Mouse (Mus musculus): ENCODE results near the gene Slc25a23.

- TF ChIP-seq CTCF (IDR thresholded peaks at IDR 0.05; ENCODE audit: low read depth) (no peak), EP300 (IDR thresholded peaks at IDR 0.05; ENCODE audit: low read depth) (no peak)
Measured at GRCm38 (mm10) chr17:57062548-57062947, 2.9 kb upstream of the Slc25a23 start.
